Mouse (Mus musculus) adrenal gland, adult 2 months (tissue): ENCODE data around the gene Amer2. TPM values are rescaled to one million over a fixed set of nuclear protein-coding genes. Genes with fewer than 3 reads are reported as not detected.

Experiments
- polyA plus RNA-seq: library from polyadenylated mRNA; depleted of rRNA; stranded (reverse); fragments of >200 nt; gene quantifications from 2 replicates; pipeline ENCODE4 v1.2.3, GENCODE M21; 2012; rRNA removed
- total RNA-seq, 2 experiments: library from RNA; stranded (reverse); gene quantifications; 2 replicates each; pipeline ENCODE4 v1.2.3; 2021

Amer2 gene
- total and polyA plus RNA-seq, 3 experiments: 0.57 to 3.7 (median 2.8) TPM

Other genes starting within 250 kb of the Amer2 start
- 1 to 10 TPM in 1 of 2 experiments, under 1 TPM in 1; 0.76 to 1.2 TPM for gene Atp8a2, start 176.1 kb upstream of the Amer2 start, total RNA-seq
- gene Atp8a2, start 176.1 kb upstream of the Amer2 start, polyA plus RNA-seq: 0.15 and 0.17 TPM in 2 replicates
- gene Nupl1, start 121.8 kb upstream of the Amer2 start, total RNA-seq: not detected
- not detected in 2 replicates for gene Nupl1, start 121.8 kb upstream of the Amer2 start, polyA plus RNA-seq
- 10 to 100 TPM; 28.3 to 40.2 TPM for gene Gm49336, start 121.8 kb upstream of the Amer2 start, total RNA-seq
- gene Gm49336, start 121.8 kb upstream of the Amer2 start, polyA plus RNA-seq: 11.0 and 14.8 TPM in 2 replicates
- gene Mtmr6, start 108.0 kb upstream of the Amer2 start, total RNA-seq: 10 to 100 TPM; 38.6 to 53.6 TPM
- gene Mtmr6, start 108.0 kb upstream of the Amer2 start, polyA plus RNA-seq: 8.4 and 9.7 TPM in 2 replicates